Mouse (Mus musculus) lung, postnatal 0 days (tissue): ENCODE measurements at regions not wholly inside any gene's neighbourhood (a gene's known extent, or its start where the extent isn't known, plus 50 kb on each side); places are given as distances from the start of the nearest gene placed in this dataset.

Source experiments
- CTCF ChIP-seq: IDR thresholded peaks from 2 replicates; pipeline ENCODE4 v1.5.1; 2016; ENCODE audit warnings: antibody characterized with exemption, mild to moderate bottlenecking
- EP300 ChIP-seq: IDR thresholded peaks from 2 replicates; pipeline ENCODE4 v1.6.1; 2016; ENCODE audit warnings: antibody characterized with exemption, mild to moderate bottlenecking, control low read depth

GRCm38 (mm10) chr15:69326537-69326936 is 2825.8 kb upstream of the Lrrc6 start:
- TF ChIP-seq CTCF: peak; percentile 42
- no peak for TF ChIP-seq EP300
